Mouse (Mus musculus) kidney, adult 2 months (tissue): ENCODE measurements around the gene Dusp21. TPM values are rescaled to one million over a fixed set of nuclear protein-coding genes. Genes with fewer than 3 reads are reported as not detected.

Experiments used
- DNase-seq: peaks from one replicate; pipeline ENCODE4 v3.0.0; 2021
- H3K27ac ChIP-seq: fragments of 200-500 bp; 2 replicates; pipeline ENCODE4 v1.5.1; 2012; ENCODE audit warnings: low read depth, low read length, control low read depth, inconsistent platforms; ENCODE audit not compliant: insufficient read depth
- H3K27me3 ChIP-seq: fragments of 200-500 bp; replicated peaks from 2 replicates; pipeline ENCODE4 v1.6.1; 2012; ENCODE audit warnings: mild to moderate bottlenecking, moderate library complexity, low read length, inconsistent platforms; ENCODE audit not compliant: control insufficient read depth, insufficient read depth
- H3K36me3 ChIP-seq: fragments of 200-500 bp; 2 replicates; pipeline ENCODE4 v1.6.1; 2012; ENCODE audit warnings: mild to moderate bottlenecking, moderate library complexity, low read length, inconsistent platforms; ENCODE audit not compliant: control insufficient read depth, insufficient read depth
- H3K4me1 ChIP-seq: fragments of 200-500 bp; 2 replicates; pipeline ENCODE4 v1.6.1; 2011; ENCODE audit warnings: low read length; ENCODE audit not compliant: control insufficient read depth, insufficient read depth
- H3K4me3 ChIP-seq: fragments of 200-500 bp; 2 replicates; pipeline ENCODE4 v1.5.1; 2011; ENCODE audit warnings: mild to moderate bottlenecking, low read depth, low read length, control low read depth; ENCODE audit not compliant: insufficient read depth
- CTCF ChIP-seq: fragments of 200-500 bp; conservative IDR thresholded peaks from 2 replicates; pipeline ENCODE4 v1.5.1; 2011; ENCODE audit warnings: low read depth, mild to moderate bottlenecking, control low read depth, low read length, moderate library complexity, mixed read lengths; ENCODE audit not compliant: insufficient read depth, insufficient read length
- POLR2A ChIP-seq: fragments of 200-500 bp; IDR thresholded peaks from one replicate; pipeline ENCODE4 v1.6.1; 2011; ENCODE audit warnings: low read depth, low read length, control low read depth
- WGBS: fragments of 180-500 bp; shearing (Covaris S2); methylation state at CpG from one replicate; pipeline ENCODE4 v1.1.7; 2018; 5-methylcytosine and 5-hydroxymethylcytosine counted together
- polyA plus RNA-seq: library from polyadenylated mRNA; depleted of rRNA; stranded (reverse); fragments of >200 nt; gene quantifications from 2 replicates; pipeline ENCODE4 v1.2.3, GENCODE M21; 2012; rRNA removed

The Dusp21 gene
- not detected in 2 replicates for polyA plus RNA-seq

- Histone ChIP-seq H3K27ac (no peak within 1 kb of the TSS), H3K4me1 (no peaks in the 10 kb centered on the region), H3K27me3 (no peaks in the 10 kb centered on the region), H3K36me3 (no peaks in the 10 kb centered on the region), H3K4me3 (no peak within 1 kb of the TSS)
- 85% methylated on average over 1 of the region's 1 CpGs for WGBS
- TF ChIP-seq CTCF (no peak), POLR2A (no peak)
- DNase-seq: no peak
Measured at GRCm38 (mm10) chrX:18145557-18145956, at the start of gene Dusp21. Gene Dusp21, plus strand, starts transcription at chrX:18145857.

GRCm38 (mm10) chrX:18160734-18161442 is 15.2 kb downstream of the Dusp21 start:
- no peaks in the 10 kb centered on the region for H3K4me1 ChIP-seq
- H3K4me3 ChIP-seq: no peak overlapping the region
- no peak for DNase-seq
- H3K27me3 ChIP-seq: no peaks in the 10 kb centered on the region
- H3K27ac ChIP-seq: no peak overlapping the region
- H3K36me3 ChIP-seq: no peaks in the 10 kb centered on the region
- 66% methylated on average over 4 of the region's 4 CpGs for WGBS
- TF ChIP-seq POLR2A: no peak
- no peak for TF ChIP-seq CTCF

GRCm38 (mm10) chrX:18161796-18162191 is 16.1 kb downstream of the Dusp21 start:
- Histone ChIP-seq H3K27ac (peak overlapping the region; percentile 94), H3K4me1 (no peaks in the 10 kb centered on the region), H3K27me3 (no peaks in the 10 kb centered on the region), H3K4me3 (peak overlapping the region; percentile 88), H3K36me3 (no peaks in the 10 kb centered on the region)
- no peak for DNase-seq
- TF ChIP-seq POLR2A (no peak), CTCF (no peak)
- 0% methylated on average over 28 of the region's 28 CpGs for WGBS

GRCm38 (mm10) chrX:18162192-18162857 is 16.7 kb downstream of the Dusp21 start, which contains the start of gene Kdm6a:
Gene Kdm6a, plus strand, starts transcription at chrX:18162575.
- TF ChIP-seq CTCF (no peak), POLR2A (peak; percentile 85)
- under 1% methylated on average over 41 of the region's 50 CpGs for WGBS
- Histone ChIP-seq H3K36me3 (no peaks in the 10 kb centered on the region), H3K27ac (peak within 1 kb of the TSS; percentile 94), H3K4me3 (peak within 1 kb of the TSS; percentile 88), H3K4me1 (no peaks in the 10 kb centered on the region), H3K27me3 (no peaks in the 10 kb centered on the region)
- peak; percentile 99 for DNase-seq

- Histone ChIP-seq H3K4me1 (no peaks in the 10 kb centered on the region), H3K4me3 (peak overlapping the region; percentile 84), H3K27me3 (no peaks in the 10 kb centered on the region), H3K27ac (peak overlapping the region; percentile 94), H3K36me3 (no peaks in the 10 kb centered on the region)
- no peak for TF ChIP-seq POLR2A
- no peak for TF ChIP-seq CTCF
- DNase-seq: peak; percentile 64
- WGBS: under 1% methylated on average over 78 of the region's 95 CpGs
Measured at GRCm38 (mm10) chrX:18162861-18163731, 17.4 kb downstream of the Dusp21 start.

GRCm38 (mm10) chrX:18163917-18164624 is 18.4 kb downstream of the Dusp21 start:
- peak overlapping the region; percentile 84 for H3K4me3 ChIP-seq
- WGBS: 2% methylated on average over 10 of the region's 10 CpGs

More at GRCm38 (mm10) chrX:18163917-18164624, 18.4 kb downstream of the Dusp21 start:
- TF ChIP-seq CTCF: no peak
- no peak for TF ChIP-seq POLR2A
- Histone ChIP-seq H3K27me3 (no peaks in the 10 kb centered on the region), H3K36me3 (no peaks in the 10 kb centered on the region), H3K27ac (peak overlapping the region; percentile 94), H3K4me1 (no peaks in the 10 kb centered on the region)
- peak; percentile 32 for DNase-seq
